Mouse (Mus musculus): Measurements from ENCODE around the gene Clstn1. TPM values are rescaled to one million over a fixed set of nuclear protein-coding genes. Genes with fewer than 3 reads are reported as not detected.

The Clstn1 gene
- polyA plus RNA-seq, 2 experiments, result 51.2 to 58.2 TPM

DNA sequence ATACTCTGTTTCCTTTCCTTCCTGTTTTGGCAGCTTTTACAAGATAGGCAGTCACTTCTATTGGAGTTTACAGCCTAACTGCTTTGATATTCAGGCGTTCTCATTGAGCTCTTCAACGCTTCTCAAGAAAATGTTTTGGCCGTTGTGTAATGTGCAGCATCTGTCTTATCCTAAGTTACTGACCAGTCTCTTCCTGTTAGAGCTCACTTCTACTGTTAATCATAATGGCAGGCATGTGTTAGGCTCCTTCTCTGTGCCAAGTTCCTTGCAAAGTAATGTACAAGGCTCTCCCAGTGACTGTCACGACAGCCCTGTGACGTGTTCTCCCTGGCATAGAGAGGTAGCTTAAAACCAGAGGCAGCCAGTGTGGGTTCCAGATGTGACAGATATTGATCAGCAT, 34.6 kb upstream of the Clstn1 start:
- Histone ChIP-seq H3K4me1 (ENCODE audit: control insufficient read depth, insufficient read depth, low read length) (no peaks in the 10 kb centered on the region), H3K9me3 (ENCODE audit: control insufficient read depth, low read length) (no peaks in the 10 kb centered on the region), H3K27ac (replicated peaks; ENCODE audit: low read depth, low read length) (no peak overlapping the region), H3K36me3 (ENCODE audit: control insufficient read depth, insufficient read depth, low read length) (peaks cover 17% of the 10 kb centered on the region), H3K9ac (ENCODE audit: low read depth, low read length, severe bottlenecking) (no peak overlapping the region), H3K4me2 (replicated peaks; ENCODE audit: low read depth, low read length, severe bottlenecking) (no peak overlapping the region), H3K27me3 (ENCODE audit: control insufficient read depth, insufficient read depth, low read length) (no peaks in the 10 kb centered on the region), H3K4me3 (replicated peaks; ENCODE audit: low read length) (no peak overlapping the region)
- no peak for DNase-seq (ENCODE audit: low spot score)
- ATAC-seq (ENCODE audit: low FRiP score, low read depth), result no peak
- no peak for TF ChIP-seq POLR2A (IDR thresholded peaks at IDR 0.05; ENCODE audit: borderline replicate concordance, extremely low read depth, insufficient read depth, insufficient read length)
- 81% methylated on average over 5 of the region's 5 CpGs for WGBS

DNA sequence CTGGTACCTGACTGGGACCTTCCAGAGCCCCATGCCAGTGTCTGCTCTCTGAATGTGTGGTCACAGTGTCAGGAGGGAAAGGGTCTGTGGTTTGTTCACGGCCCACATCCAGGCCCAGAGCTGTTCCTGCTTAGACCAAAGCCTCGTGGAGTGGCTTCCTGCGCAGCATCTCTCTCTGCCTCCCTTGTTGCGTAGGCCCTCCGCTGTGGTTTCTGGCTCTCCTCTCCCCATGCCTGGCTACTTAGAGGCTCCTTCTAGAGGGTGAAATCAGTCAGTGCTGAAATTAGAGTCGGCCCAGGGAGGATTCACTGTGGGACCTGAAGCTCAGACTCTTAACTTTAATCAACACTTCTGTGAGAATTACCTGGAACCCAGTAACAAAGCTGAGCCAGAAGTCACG, 32.4 kb upstream of the Clstn1 start:
- Histone ChIP-seq H3K27me3 (ENCODE audit: control insufficient read depth, insufficient read depth, low read length) (no peaks in the 10 kb centered on the region), H3K4me3 (replicated peaks; ENCODE audit: low read length) (no peak overlapping the region), H3K9me3 (ENCODE audit: control insufficient read depth, low read length) (no peaks in the 10 kb centered on the region), H3K9ac (ENCODE audit: low read depth, low read length, severe bottlenecking) (no peak overlapping the region), H3K36me3 (ENCODE audit: control insufficient read depth, insufficient read depth, low read length) (peaks cover 12% of the 10 kb centered on the region; the same call in 1 of the 2 replicates), H3K4me1 (ENCODE audit: control insufficient read depth, insufficient read depth, low read length) (no peaks in the 10 kb centered on the region), H3K27ac (replicated peaks; ENCODE audit: low read depth, low read length) (no peak overlapping the region), H3K4me2 (replicated peaks; ENCODE audit: low read depth, low read length, severe bottlenecking) (no peak overlapping the region)
- DNase-seq (ENCODE audit: low spot score) (no peak), ATAC-seq (ENCODE audit: low FRiP score, low read depth) (no peak)
- TF ChIP-seq POLR2A (IDR thresholded peaks at IDR 0.05; ENCODE audit: borderline replicate concordance, extremely low read depth, insufficient read depth, insufficient read length), result no peak
- 65% methylated on average over 7 of the region's 7 CpGs for WGBS

DNA sequence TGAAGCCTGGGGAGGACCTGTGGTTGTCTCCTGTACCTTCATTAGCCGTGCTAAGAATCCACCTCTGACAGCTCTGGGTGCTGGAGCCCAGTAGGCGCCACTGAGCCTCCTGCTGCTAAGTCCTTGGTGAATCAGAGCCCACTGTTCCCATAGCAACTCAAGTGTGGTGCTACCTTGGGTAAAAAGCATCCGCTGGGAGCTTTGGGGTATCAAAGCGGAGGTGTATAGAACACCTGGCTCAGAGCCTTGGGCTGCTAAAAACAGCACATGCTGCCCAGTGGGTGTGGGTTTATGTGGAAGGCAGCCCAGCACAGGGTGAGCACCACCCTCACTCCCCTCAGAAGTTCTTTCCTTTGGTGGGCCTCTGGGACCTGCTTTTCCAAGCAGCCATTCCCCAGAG, 30.2 kb upstream of the Clstn1 start:
- Histone ChIP-seq H3K4me2 (replicated peaks; ENCODE audit: low read depth, low read length, severe bottlenecking) (no peak overlapping the region), H3K36me3 (ENCODE audit: control insufficient read depth, insufficient read depth, low read length) (peaks cover 20% of the 10 kb centered on the region), H3K9me3 (ENCODE audit: control insufficient read depth, low read length) (peaks cover 4% of the 10 kb centered on the region; the same call in 1 of the 2 replicates), H3K27me3 (ENCODE audit: control insufficient read depth, insufficient read depth, low read length) (no peaks in the 10 kb centered on the region), H3K4me1 (ENCODE audit: control insufficient read depth, insufficient read depth, low read length) (no peaks in the 10 kb centered on the region), H3K9ac (ENCODE audit: low read depth, low read length, severe bottlenecking) (no peak overlapping the region), H3K27ac (replicated peaks; ENCODE audit: low read depth, low read length) (no peak overlapping the region), H3K4me3 (replicated peaks; ENCODE audit: low read length) (no peak overlapping the region)
- no peak for ATAC-seq (ENCODE audit: low FRiP score, low read depth)
- TF ChIP-seq POLR2A (IDR thresholded peaks at IDR 0.05; ENCODE audit: borderline replicate concordance, extremely low read depth, insufficient read depth, insufficient read length), result no peak
- no peak for DNase-seq (ENCODE audit: low spot score)
- 82% methylated on average over 4 of the region's 4 CpGs for WGBS

DNA sequence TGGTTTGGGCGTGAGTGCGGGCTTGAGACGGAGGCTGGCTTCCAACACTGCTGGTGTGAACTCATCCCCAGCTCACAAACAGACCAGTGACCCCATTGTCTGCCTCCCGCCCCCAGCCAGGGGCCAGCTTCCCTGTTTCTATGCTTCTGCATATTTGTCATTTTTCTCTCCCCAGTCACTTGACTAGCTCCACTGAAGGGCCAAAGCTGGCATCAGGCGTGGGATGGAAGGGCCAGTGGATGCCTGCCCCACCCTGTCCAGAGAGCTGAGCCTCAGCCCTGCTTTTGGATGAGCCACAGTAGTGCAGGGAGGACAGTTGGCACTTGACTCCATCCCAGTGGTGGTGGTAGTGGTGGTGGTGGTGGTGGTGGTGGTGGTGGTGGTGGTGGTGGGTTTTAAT, 28.4 kb upstream of the Clstn1 start:
- ATAC-seq (ENCODE audit: low FRiP score, low read depth) (no peak), DNase-seq (ENCODE audit: low spot score) (no peak)
- no peak overlapping the region for H3K4me3 ChIP-seq (replicated peaks; ENCODE audit: low read length)
- no peak overlapping the region for H3K4me2 ChIP-seq (replicated peaks; ENCODE audit: low read depth, low read length, severe bottlenecking)
- no peak overlapping the region for H3K9ac ChIP-seq (ENCODE audit: low read depth, low read length, severe bottlenecking)
- H3K4me1 ChIP-seq (ENCODE audit: control insufficient read depth, insufficient read depth, low read length), result peaks cover 4% of the 10 kb centered on the region
- H3K27ac ChIP-seq (replicated peaks; ENCODE audit: low read depth, low read length), result no peak overlapping the region
- no peak for TF ChIP-seq POLR2A (IDR thresholded peaks at IDR 0.05; ENCODE audit: borderline replicate concordance, extremely low read depth, insufficient read depth, insufficient read length)
- 91% methylated on average over 5 of the region's 5 CpGs for WGBS
- peaks cover 20% of the 10 kb centered on the region for H3K36me3 ChIP-seq (ENCODE audit: control insufficient read depth, insufficient read depth, low read length)
- H3K9me3 ChIP-seq (ENCODE audit: control insufficient read depth, low read length), result peaks cover 4% of the 10 kb centered on the region; the same call in 1 of the 2 replicates
- H3K27me3 ChIP-seq (ENCODE audit: control insufficient read depth, insufficient read depth, low read length), result no peaks in the 10 kb centered on the region

DNA sequence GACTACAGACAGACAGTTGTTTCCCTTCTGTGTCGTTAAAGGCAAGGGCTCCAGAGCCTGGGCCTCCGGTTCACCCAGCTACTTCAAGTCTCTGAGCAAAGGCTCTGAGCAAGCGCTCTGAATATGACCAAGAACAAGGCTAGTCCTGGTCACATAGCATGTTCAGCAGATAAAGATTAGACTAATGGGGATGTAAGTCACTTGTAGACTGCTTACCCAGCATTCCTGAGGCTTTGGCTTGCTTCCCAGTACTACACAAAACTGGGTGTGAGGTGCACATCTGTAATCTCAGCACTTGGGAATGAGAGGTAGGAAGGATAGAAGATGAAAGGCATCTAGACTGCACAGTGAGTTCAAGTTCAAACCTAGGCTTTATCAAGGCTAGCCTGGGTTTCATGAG, 27.9 kb upstream of the Clstn1 start:
- no peak for TF ChIP-seq POLR2A (IDR thresholded peaks at IDR 0.05; ENCODE audit: borderline replicate concordance, extremely low read depth, insufficient read depth, insufficient read length)
- Histone ChIP-seq H3K27ac (replicated peaks; ENCODE audit: low read depth, low read length) (no peak overlapping the region), H3K9ac (ENCODE audit: low read depth, low read length, severe bottlenecking) (no peak overlapping the region), H3K4me1 (ENCODE audit: control insufficient read depth, insufficient read depth, low read length) (peaks cover 6% of the 10 kb centered on the region), H3K4me2 (replicated peaks; ENCODE audit: low read depth, low read length, severe bottlenecking) (no peak overlapping the region), H3K9me3 (ENCODE audit: control insufficient read depth, low read length) (peaks cover 4% of the 10 kb centered on the region; the same call in 1 of the 2 replicates), H3K27me3 (ENCODE audit: control insufficient read depth, insufficient read depth, low read length) (no peaks in the 10 kb centered on the region), H3K4me3 (replicated peaks; ENCODE audit: low read length) (no peak overlapping the region), H3K36me3 (ENCODE audit: control insufficient read depth, insufficient read depth, low read length) (peaks cover 20% of the 10 kb centered on the region)
- no peak for ATAC-seq (ENCODE audit: low FRiP score, low read depth)
- 89% methylated on average over 3 of the region's 3 CpGs for WGBS
- no peak for DNase-seq (ENCODE audit: low spot score)

DNA sequence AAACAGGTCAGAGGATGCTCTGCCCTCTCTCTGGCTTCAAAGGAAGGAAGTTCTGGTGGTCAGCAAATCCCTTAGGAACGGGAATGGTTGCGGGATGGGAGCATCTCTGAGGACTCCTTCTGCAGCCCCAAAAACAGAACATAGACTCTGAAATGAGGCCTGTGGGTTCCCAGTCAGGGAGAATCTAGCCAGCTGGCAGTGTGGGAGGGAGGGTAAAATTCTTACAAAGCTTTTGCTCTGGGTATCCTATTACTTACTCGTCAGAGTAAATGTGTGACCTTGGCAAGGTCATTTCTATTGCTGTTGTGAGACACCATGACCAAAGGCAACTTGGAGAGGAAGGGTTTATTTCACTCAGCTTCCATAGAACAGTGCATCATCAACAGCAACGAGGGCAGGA, 24.9 kb upstream of the Clstn1 start:
- ATAC-seq (ENCODE audit: low FRiP score, low read depth), result no peak
- H3K9ac ChIP-seq (ENCODE audit: low read depth, low read length, severe bottlenecking), result no peak overlapping the region
- H3K9me3 ChIP-seq (ENCODE audit: control insufficient read depth, low read length), result peaks cover 4% of the 10 kb centered on the region; the same call in 1 of the 2 replicates
- peaks cover 12% of the 10 kb centered on the region for H3K4me1 ChIP-seq (ENCODE audit: control insufficient read depth, insufficient read depth, low read length)
- TF ChIP-seq POLR2A (IDR thresholded peaks at IDR 0.05; ENCODE audit: borderline replicate concordance, extremely low read depth, insufficient read depth, insufficient read length), result no peak
- WGBS, result 76% methylated on average over 4 of the region's 4 CpGs
- no peak overlapping the region for H3K27ac ChIP-seq (replicated peaks; ENCODE audit: low read depth, low read length)
- H3K27me3 ChIP-seq (ENCODE audit: control insufficient read depth, insufficient read depth, low read length), result no peaks in the 10 kb centered on the region
- H3K4me3 ChIP-seq (replicated peaks; ENCODE audit: low read length), result no peak overlapping the region
- DNase-seq (ENCODE audit: low spot score), result no peak
- H3K36me3 ChIP-seq (ENCODE audit: control insufficient read depth, insufficient read depth, low read length), result peaks cover 16% of the 10 kb centered on the region
- no peak overlapping the region for H3K4me2 ChIP-seq (replicated peaks; ENCODE audit: low read depth, low read length, severe bottlenecking)

All from limb, embryonic 14.5 days (tissue).